Mouse (Mus musculus): ENCODE results near the gene Ltv1. TPM values are rescaled to one million over a fixed set of nuclear protein-coding genes. Genes with fewer than 3 reads are reported as not detected.

The Ltv1 gene
- polyA plus RNA-seq, 1 experiment = 0.91 TPM

GRCm38 (mm10) chr10:13225377-13226063 lies 32.6 kb upstream of the Ltv1 start:
- Histone ChIP-seq H3K27me3 (ENCODE audit: control insufficient read depth) (no peaks in the 10 kb centered on the region), H3K4me3 (replicated peaks) (no peak overlapping the region), H3K4me1 (ENCODE audit: control insufficient read depth) (no peaks in the 10 kb centered on the region), H3K9me3 (ENCODE audit: control insufficient read depth, low read length) (no peaks in the 10 kb centered on the region), H3K36me3 (ENCODE audit: control insufficient read depth) (no peaks in the 10 kb centered on the region)
- no peak for TF ChIP-seq TAL1 (IDR thresholded peaks at IDR 0.05; ENCODE audit: low read length)
- no peak for TF ChIP-seq GATA1 (IDR thresholded peaks at IDR 0.05; ENCODE audit: low read length)

GRCm38 (mm10) chr10:13222135-13222534 lies 29.2 kb upstream of the Ltv1 start:
- no peaks in the 10 kb centered on the region for H3K9me3 ChIP-seq (ENCODE audit: control insufficient read depth, low read length)
- no peak for TF ChIP-seq TAL1 (IDR thresholded peaks at IDR 0.05; ENCODE audit: low read length)
- TF ChIP-seq GATA1 (IDR thresholded peaks at IDR 0.05; ENCODE audit: low read length) = no peak
- H3K27me3 ChIP-seq (ENCODE audit: control insufficient read depth) = no peaks in the 10 kb centered on the region
- H3K4me3 ChIP-seq (replicated peaks) = no peak overlapping the region
- H3K36me3 ChIP-seq (ENCODE audit: control insufficient read depth) = no peaks in the 10 kb centered on the region
- no peaks in the 10 kb centered on the region for H3K4me1 ChIP-seq (ENCODE audit: control insufficient read depth)

- H3K4me1 ChIP-seq (ENCODE audit: control insufficient read depth) = peaks cover 4% of the 10 kb centered on the region
- TF ChIP-seq TAL1 (IDR thresholded peaks at IDR 0.05; ENCODE audit: low read length) = no peak
- TF ChIP-seq GATA1 (IDR thresholded peaks at IDR 0.05; ENCODE audit: low read length) = no peak
- no peaks in the 10 kb centered on the region for H3K9me3 ChIP-seq (ENCODE audit: control insufficient read depth, low read length)
- H3K36me3 ChIP-seq (ENCODE audit: control insufficient read depth) = no peaks in the 10 kb centered on the region
- H3K27me3 ChIP-seq (ENCODE audit: control insufficient read depth) = no peaks in the 10 kb centered on the region
- H3K4me3 ChIP-seq (replicated peaks) = no peak overlapping the region
These were observed 27.1 kb upstream of the Ltv1 start for GRCm38 (mm10) chr10:13220061-13220460.

GRCm38 (mm10) chr10:13213956-13214355 lies 21.0 kb upstream of the Ltv1 start:
- Histone ChIP-seq H3K36me3 (ENCODE audit: control insufficient read depth) (no peaks in the 10 kb centered on the region), H3K4me1 (ENCODE audit: control insufficient read depth) (peaks cover 4% of the 10 kb centered on the region), H3K4me3 (replicated peaks) (no peak overlapping the region), H3K27me3 (ENCODE audit: control insufficient read depth) (no peaks in the 10 kb centered on the region), H3K9me3 (ENCODE audit: control insufficient read depth, low read length) (no peaks in the 10 kb centered on the region)
- no peak for TF ChIP-seq GATA1 (IDR thresholded peaks at IDR 0.05; ENCODE audit: low read length)

GRCm38 (mm10) chr10:13212829-13213228 lies 19.9 kb upstream of the Ltv1 start:
- H3K4me3 ChIP-seq (replicated peaks) = no peak overlapping the region
- no peak for TF ChIP-seq GATA1 (IDR thresholded peaks at IDR 0.05; ENCODE audit: low read length)
- no peak for TF ChIP-seq TAL1 (IDR thresholded peaks at IDR 0.05; ENCODE audit: low read length)
- no peaks in the 10 kb centered on the region for H3K9me3 ChIP-seq (ENCODE audit: control insufficient read depth, low read length)
- H3K27me3 ChIP-seq (ENCODE audit: control insufficient read depth) = no peaks in the 10 kb centered on the region
- H3K4me1 ChIP-seq (ENCODE audit: control insufficient read depth) = peaks cover 4% of the 10 kb centered on the region
- H3K36me3 ChIP-seq (ENCODE audit: control insufficient read depth) = no peaks in the 10 kb centered on the region

GRCm38 (mm10) chr10:13212326-13212725 lies 19.4 kb upstream of the Ltv1 start:
- no peaks in the 10 kb centered on the region for H3K9me3 ChIP-seq (ENCODE audit: control insufficient read depth, low read length)
- peaks cover 4% of the 10 kb centered on the region for H3K4me1 ChIP-seq (ENCODE audit: control insufficient read depth)
- H3K4me3 ChIP-seq (replicated peaks) = no peak overlapping the region
- no peak for TF ChIP-seq TAL1 (IDR thresholded peaks at IDR 0.05; ENCODE audit: low read length)
- no peaks in the 10 kb centered on the region for H3K36me3 ChIP-seq (ENCODE audit: control insufficient read depth)
- no peaks in the 10 kb centered on the region for H3K27me3 ChIP-seq (ENCODE audit: control insufficient read depth)

GRCm38 (mm10) chr10:13209930-13210637 lies 17.1 kb upstream of the Ltv1 start:
- Histone ChIP-seq H3K4me3 (replicated peaks) (no peak overlapping the region), H3K9me3 (ENCODE audit: control insufficient read depth, low read length) (no peaks in the 10 kb centered on the region), H3K36me3 (ENCODE audit: control insufficient read depth) (no peaks in the 10 kb centered on the region), H3K4me1 (ENCODE audit: control insufficient read depth) (no peaks in the 10 kb centered on the region), H3K27me3 (ENCODE audit: control insufficient read depth) (no peaks in the 10 kb centered on the region)
- TF ChIP-seq GATA1 (IDR thresholded peaks at IDR 0.05; ENCODE audit: low read length) (no peak), TAL1 (IDR thresholded peaks at IDR 0.05; ENCODE audit: low read length) (no peak)

- TF ChIP-seq TAL1 (IDR thresholded peaks at IDR 0.05; ENCODE audit: low read length) (no peak), GATA1 (IDR thresholded peaks at IDR 0.05; ENCODE audit: low read length) (no peak)
- Histone ChIP-seq H3K4me3 (replicated peaks) (no peak overlapping the region), H3K36me3 (ENCODE audit: control insufficient read depth) (no peaks in the 10 kb centered on the region), H3K9me3 (ENCODE audit: control insufficient read depth, low read length) (no peaks in the 10 kb centered on the region), H3K27me3 (ENCODE audit: control insufficient read depth) (no peaks in the 10 kb centered on the region), H3K4me1 (ENCODE audit: control insufficient read depth) (no peaks in the 10 kb centered on the region)
These were observed 16.5 kb upstream of the Ltv1 start for GRCm38 (mm10) chr10:13209506-13209905.

- Histone ChIP-seq H3K36me3 (ENCODE audit: control insufficient read depth) (no peaks in the 10 kb centered on the region), H3K27me3 (ENCODE audit: control insufficient read depth) (no peaks in the 10 kb centered on the region), H3K4me3 (replicated peaks) (no peak overlapping the region), H3K4me1 (ENCODE audit: control insufficient read depth) (no peaks in the 10 kb centered on the region), H3K9me3 (ENCODE audit: control insufficient read depth, low read length) (no peaks in the 10 kb centered on the region)
- TF ChIP-seq GATA1 (IDR thresholded peaks at IDR 0.05; ENCODE audit: low read length) (no peak), TAL1 (IDR thresholded peaks at IDR 0.05; ENCODE audit: low read length) (no peak)
These were observed 16.1 kb upstream of the Ltv1 start for GRCm38 (mm10) chr10:13209061-13209460.
